In genomic region chr2:178326750-178327465, GRCm38 (mm10) we compare ENCODE assay signal across 10 mouse cellular contexts.
A peak's percentile ranks its signal among the peaks of the same experiment; 100 is the strongest.
DNase-seq lines count a peak whose midpoint lies in the region; ATAC-seq and TF ChIP-seq lines count a peak whose summit lies in the region.
"Had no signal": no experiment of that assay in that cellular context is flagged by ENCODE, and none has a peak within 500 bp of the region (broad histone marks: within the 10 kb centered on the region; RNA-seq: fewer than 3 reads in every experiment).

No protein-coding gene starts in this region.

- no peaks in the 10 kb centered on the region for H3K9me3 ChIP-seq in kidney, embryonic 16.5 days (ENCODE audit: low read length)
- H3K9me3 ChIP-seq in embryonic facial prominence, embryonic 14.5 days (ENCODE audit: control insufficient read depth, low read length), result no peaks in the 10 kb centered on the region
- H3K9me3 ChIP-seq in heart, postnatal 0 days (replicated peaks; ENCODE audit: control insufficient read depth, low read length), result no peaks in the 10 kb centered on the region
- H3K9me3 ChIP-seq in midbrain, embryonic 12.5 days, result no peaks in the 10 kb centered on the region

- H3K36me3 ChIP-seq in kidney, embryonic 16.5 days (ENCODE audit: insufficient read depth, low read length), result no peaks in the 10 kb centered on the region
- no peaks in the 10 kb centered on the region for H3K36me3 ChIP-seq in embryonic facial prominence, embryonic 14.5 days (ENCODE audit: control insufficient read depth, insufficient read depth, low read length)
- H3K36me3 ChIP-seq in heart, postnatal 0 days (replicated peaks; ENCODE audit: control insufficient read depth, insufficient read depth, low read length), result no peaks in the 10 kb centered on the region
- no peaks in the 10 kb centered on the region for H3K36me3 ChIP-seq in midbrain, embryonic 12.5 days
- H3K36me3 ChIP-seq: G1E had no signal

- H3K9ac ChIP-seq in kidney, embryonic 16.5 days (replicated peaks; ENCODE audit: low read length), result no peak overlapping the region
- no peak overlapping the region for H3K9ac ChIP-seq in embryonic facial prominence, embryonic 14.5 days (ENCODE audit: low read depth, low read length)
- no peak overlapping the region; the same call in 1 of the 2 replicates for H3K9ac ChIP-seq in heart, postnatal 0 days (replicated peaks; ENCODE audit: low read depth, low read length)
- H3K9ac ChIP-seq in midbrain, embryonic 12.5 days (replicated peaks), result no peak overlapping the region; the same call in 1 of the 2 replicates

- intact Hi-C loops in left cerebral cortex, postnatal 14 days (cut with DNase I), result loop anchor here (2.0 kb wide), 1 partner anchor 18 kb away; no protein-coding TSS in a partner anchor

- H3K4me2 ChIP-seq in kidney, embryonic 16.5 days (replicated peaks; ENCODE audit: low read depth, low read length), result 0 out of 2 replicates have a peak overlapping the region, but pooled peaks have one; percentile 7
- no peak overlapping the region for H3K4me2 ChIP-seq in embryonic facial prominence, embryonic 14.5 days (ENCODE audit: low read depth, low read length)
- peak overlapping the region; percentile 55 for H3K4me2 ChIP-seq in heart, postnatal 0 days (ENCODE audit: low read depth, low read length)
- H3K4me2 ChIP-seq in midbrain, embryonic 12.5 days (replicated peaks), result peak overlapping the region; percentile 33; the same call in 1 of the 2 replicates

- H3K27ac ChIP-seq in kidney, embryonic 16.5 days (ENCODE audit: low read length), result no peak overlapping the region
- H3K27ac ChIP-seq in embryonic facial prominence, embryonic 14.5 days (replicated peaks; ENCODE audit: low read depth, low read length), result no peak overlapping the region
- H3K27ac ChIP-seq in heart, postnatal 0 days (ENCODE audit: low read depth), result no peak overlapping the region
- peak overlapping the region; percentile 54; the same call in 1 of the 2 replicates for H3K27ac ChIP-seq in midbrain, embryonic 12.5 days (replicated peaks)

- peaks cover 4% of the 10 kb centered on the region; the same call in 1 of the 2 replicates for H3K4me1 ChIP-seq in kidney, embryonic 16.5 days (ENCODE audit: insufficient read depth, low read length)
- H3K4me1 ChIP-seq in embryonic facial prominence, embryonic 14.5 days (ENCODE audit: control insufficient read depth, insufficient read depth, low read length), result peaks cover 5% of the 10 kb centered on the region; the same call in 1 of the 2 replicates
- H3K4me1 ChIP-seq in heart, postnatal 0 days (ENCODE audit: control insufficient read depth, insufficient read depth), result peaks cover 14% of the 10 kb centered on the region
- H3K4me1 ChIP-seq in midbrain, embryonic 12.5 days, result peaks cover 10% of the 10 kb centered on the region

- no peak overlapping the region for H3K4me3 ChIP-seq in kidney, embryonic 16.5 days (ENCODE audit: low read length)
- no peak overlapping the region for H3K4me3 ChIP-seq in embryonic facial prominence, embryonic 14.5 days (ENCODE audit: low read depth, low read length)
- peak overlapping the region; percentile 16; the same call in 1 of the 2 replicates for H3K4me3 ChIP-seq in heart, postnatal 0 days (ENCODE audit: low read depth, low read length)
- H3K4me3 ChIP-seq in midbrain, embryonic 12.5 days, result no peak overlapping the region
- H3K4me3 ChIP-seq: left cerebral cortex, adult 2 months had no signal

- TF ChIP-seq CTCF in heart, postnatal 0 days (IDR thresholded peaks at IDR 0.05; ENCODE audit: low read depth), result no peak

- no peaks in the 10 kb centered on the region for H3K27me3 ChIP-seq in kidney, embryonic 16.5 days (ENCODE audit: insufficient read depth, low read length)
- H3K27me3 ChIP-seq in embryonic facial prominence, embryonic 14.5 days (replicated peaks; ENCODE audit: control insufficient read depth, insufficient read depth, low read length), result no peaks in the 10 kb centered on the region
- no peaks in the 10 kb centered on the region for H3K27me3 ChIP-seq in heart, postnatal 0 days (ENCODE audit: control insufficient read depth, insufficient read depth, low read length)
- H3K27me3 ChIP-seq in midbrain, embryonic 12.5 days, result no peaks in the 10 kb centered on the region

- ATAC-seq in kidney, embryonic 16.5 days (ENCODE audit: low FRiP score, low TSS enrichment), result peak; percentile 6; the same call in 1 of the 2 replicates
- ATAC-seq in embryonic facial prominence, embryonic 14.5 days (ENCODE audit: low read depth), result peak; percentile 8; the same call in 1 of the 2 replicates
- ATAC-seq in heart, postnatal 0 days (ENCODE audit: insufficient read depth, low read depth), result peak; percentile 21; the same call in 1 of the 2 replicates
- peak; percentile 38; the same call in 1 of the 2 replicates for ATAC-seq in midbrain, embryonic 12.5 days (ENCODE audit: low FRiP score, low read depth)

- no peak for TF ChIP-seq EP300 in heart, postnatal 0 days (IDR thresholded peaks at IDR 0.05; ENCODE audit: low read depth)

- WGBS in kidney, embryonic 16.5 days, result 19% methylated on average over 5 of the region's 5 CpGs
- WGBS in embryonic facial prominence, embryonic 14.5 days, result 34% methylated on average over 5 of the region's 5 CpGs
- 9% methylated on average over 5 of the region's 5 CpGs for WGBS in heart, postnatal 0 days
- WGBS in midbrain, embryonic 12.5 days, result 37% methylated on average over 5 of the region's 5 CpGs

- DNase-seq in kidney, adult 11 months, result no peak
- DNase-seq in embryonic facial prominence, embryonic 14.5 days (ENCODE audit: low spot score), result peak; percentile 4
- peak; percentile 14 for DNase-seq in heart, postnatal 0 days (ENCODE audit: low spot score)
- DNase-seq in left cerebral cortex, postnatal 14 days (ENCODE audit: low spot score in 2 of 2), result no peak
- DNase-seq in adrenal gland, postnatal 10 days, result no peak
- no peak for DNase-seq in gastrocnemius, postnatal 25 days

Comparison
In these comparisons a context has a peak if more than half of its experiments do, and no peak if none do; other contexts are left out.
1. DNase-seq: peak in embryonic facial prominence, embryonic 14.5 days (single experiment) and heart, postnatal 0 days (single experiment); none in kidney, adult 11 months (single experiment), left cerebral cortex, postnatal 14 days (0 of 2), adrenal gland, postnatal 10 days (single experiment) and gastrocnemius, postnatal 25 days (single experiment).
2. Peak in every context shown above with its lines, with median percentiles within 50 percentile points of each other: ATAC-seq.